Mouse (Mus musculus) thymus, adult 18-20 months (tissue): Measurements from ENCODE around the gene Gm14744.
"Not testable (repeated sequence)": the region's sequence is repeated elsewhere in the genome, so short reads cannot be mapped to it uniquely, and the experiment has no call there.

Experiments
- DNase-seq, 2 experiments: peaks; one replicate each; pipeline ENCODE4 v3.0.0; 2022; ENCODE audit warnings: mixed read lengths in 2 of 2

Gene Gm14744

GRCm38 (mm10) chrX:77864458-77864857 is at the start of gene Gm14744:
Gm14744 (plus strand) TSS chrX:77864758.
- not testable (repeated sequence) for DNase-seq

GRCm38 (mm10) chrX:77853523-77853922 is 11.0 kb upstream of the Gm14744 start, which contains the start of gene Pbsn:
Pbsn (minus strand) TSS chrX:77853623.
- DNase-seq: no peak

GRCm38 (mm10) chrX:77880033-77880432 is 15.5 kb downstream of the Gm14744 start:
- not testable (repeated sequence) for DNase-seq
